Mouse (Mus musculus) forebrain, embryonic 15.5 days (tissue): Measurements from ENCODE around the gene Cmss1. TPM values are rescaled to one million over a fixed set of nuclear protein-coding genes. Genes with fewer than 3 reads are reported as not detected.

ENCODE experiments used
- ATAC-seq: fragments of 200-750 bp; cut with Nextera tagmentation; replicated peaks from 2 replicates; pipeline ENCODE4 v1.8.0; 2017; ENCODE audit warnings: mild to moderate bottlenecking, moderate TSS enrichment, moderate library complexity
- H3K27ac ChIP-seq: fragments of 300-500 bp; sonication (generic); replicated peaks from 2 replicates; pipeline ENCODE4 v1.5.1; 2015; ENCODE audit warnings: mild to moderate bottlenecking, inconsistent platforms
- H3K27me3 ChIP-seq: fragments of 300-500 bp; sonication (generic); 2 replicates; pipeline ENCODE4 v1.6.1; 2015; ENCODE audit warnings: inconsistent platforms
- H3K36me3 ChIP-seq: fragments of 300-500 bp; sonication (generic); 2 replicates; pipeline ENCODE4 v1.6.1; 2015; ENCODE audit warnings: mild to moderate bottlenecking, inconsistent platforms
- H3K4me1 ChIP-seq: fragments of 300-500 bp; sonication (generic); 2 replicates; pipeline ENCODE4 v1.6.1; 2015; ENCODE audit warnings: inconsistent platforms
- H3K4me2 ChIP-seq: fragments of 300-500 bp; sonication (generic); replicated peaks from 2 replicates; pipeline ENCODE4 v1.6.1; 2015; ENCODE audit warnings: mild to moderate bottlenecking, inconsistent platforms
- H3K4me3 ChIP-seq: fragments of 300-500 bp; sonication (generic); 2 replicates; pipeline ENCODE4 v1.5.1; 2015; ENCODE audit warnings: mild to moderate bottlenecking, inconsistent platforms
- H3K9ac ChIP-seq: fragments of 300-500 bp; sonication (generic); replicated peaks from 2 replicates; pipeline ENCODE4 v1.6.1; 2015; ENCODE audit warnings: mild to moderate bottlenecking, inconsistent platforms
- H3K9me3 ChIP-seq: fragments of 300-500 bp; sonication (generic); 2 replicates; pipeline ENCODE4 v1.6.1; 2016; ENCODE audit warnings: inconsistent platforms
- WGBS: fragments of 180-500 bp; shearing (Covaris S2); methylation state at CpG from one replicate; pipeline ENCODE4 v1.1.7; 2015; ENCODE audit warnings: mixed read lengths; 5-methylcytosine and 5-hydroxymethylcytosine counted together
- polyA plus RNA-seq: library from polyadenylated mRNA; unstranded; fragments of >200 nt; fragmentation: Nextera tagmentation; extraction: Ambion mirVana; gene quantifications from 2 replicates; pipeline ENCODE4 v1.2.1, GENCODE M21; 2015

Cmss1 gene
- polyA plus RNA-seq, 1 experiment from 2014 or later = 41.8 TPM

DNA sequence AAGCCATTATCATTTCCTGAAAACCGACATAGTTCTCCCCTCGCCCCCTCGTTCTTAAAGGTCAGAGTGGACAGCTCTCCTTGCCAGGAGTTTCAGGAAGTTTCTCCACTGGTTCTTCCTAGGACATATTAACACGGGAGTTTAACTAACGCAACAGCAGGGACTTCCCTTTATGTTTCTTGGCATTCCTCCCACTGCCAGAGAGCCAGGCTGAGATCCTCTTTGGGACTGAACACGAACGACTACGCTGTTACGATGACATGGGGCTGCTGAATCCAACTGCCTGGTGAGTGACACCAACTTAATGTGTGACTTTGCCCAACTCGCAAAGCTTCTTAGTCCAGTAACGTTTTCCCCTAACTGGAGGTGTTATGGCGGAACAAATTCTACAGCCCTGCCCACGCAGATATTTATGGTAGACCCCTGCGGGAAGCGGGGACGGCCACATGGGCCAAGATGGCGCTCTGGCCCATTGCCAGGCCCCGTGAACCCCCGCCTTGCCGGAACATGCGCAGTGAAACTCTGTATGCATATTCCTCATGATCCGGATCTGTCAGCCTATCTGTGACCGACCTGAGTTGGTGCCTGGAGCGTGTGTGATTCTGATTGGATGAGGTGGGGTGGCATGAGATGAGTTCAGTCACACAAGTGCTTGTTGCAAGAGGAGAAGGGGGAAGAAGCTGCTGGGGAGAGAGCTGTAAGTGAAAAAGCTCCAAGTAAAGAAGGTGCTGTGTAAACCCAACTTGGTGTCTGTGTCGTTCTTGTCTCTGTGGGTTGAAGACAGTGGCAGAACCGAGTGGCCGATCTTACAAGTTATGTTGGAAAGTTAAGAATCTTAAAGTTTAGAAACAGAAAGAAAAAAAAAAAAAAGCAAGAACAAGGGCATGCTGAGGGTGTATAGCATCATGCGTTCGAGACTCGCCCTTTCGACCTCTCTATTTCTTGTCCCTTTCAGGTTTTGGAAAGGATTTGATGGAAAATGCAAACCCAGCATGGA is 326.1 kb downstream of the Cmss1 start:
- Histone ChIP-seq H3K27me3 (no peaks in the 10 kb centered on the region), H3K27ac (no peak overlapping the region), H3K4me3 (no peak overlapping the region), H3K9ac (no peak overlapping the region), H3K9me3 (no peaks in the 10 kb centered on the region), H3K4me1 (no peaks in the 10 kb centered on the region), H3K4me2 (no peak overlapping the region), H3K36me3 (no peaks in the 10 kb centered on the region)
- whole genome bisulfite sequencing = 89% methylated on average over 31 of the region's 31 CpGs
- ATAC-seq = no peak

DNA sequence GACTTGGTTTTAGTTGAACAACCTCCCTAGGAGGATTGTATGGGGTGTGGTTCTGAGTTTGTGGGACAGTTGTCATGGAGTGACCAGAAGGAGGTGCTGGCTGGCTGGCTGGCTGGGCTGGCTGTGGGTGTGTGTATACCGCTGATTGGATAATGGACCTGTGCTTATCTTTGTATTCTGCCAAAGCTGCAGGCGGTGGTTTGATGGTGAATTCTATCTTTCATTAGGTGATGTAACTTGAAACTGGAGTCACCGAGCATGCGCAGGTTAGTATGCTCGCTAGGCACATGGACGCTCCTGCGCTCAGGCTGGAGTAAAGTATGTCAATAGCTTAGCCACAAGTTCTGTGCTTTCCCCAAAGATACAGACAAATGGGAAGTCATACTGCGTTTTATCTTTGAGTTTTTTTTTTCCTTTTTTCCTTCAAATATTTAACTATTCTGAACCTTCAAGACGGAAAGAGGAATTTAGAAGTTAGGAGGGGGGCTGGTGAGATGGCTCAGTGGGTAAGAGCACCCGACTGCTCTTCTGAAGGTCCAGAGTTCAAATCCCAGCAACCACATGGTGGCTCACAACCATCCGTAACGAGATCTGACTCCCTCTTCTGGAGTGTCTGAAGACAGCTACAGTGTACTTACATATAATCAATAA is 327.6 kb downstream of the Cmss1 start:
- Histone ChIP-seq H3K4me1 (no peaks in the 10 kb centered on the region), H3K4me3 (no peak overlapping the region), H3K27me3 (no peaks in the 10 kb centered on the region), H3K9ac (no peak overlapping the region), H3K36me3 (no peaks in the 10 kb centered on the region), H3K9me3 (no peaks in the 10 kb centered on the region), H3K4me2 (no peak overlapping the region), H3K27ac (no peak overlapping the region)
- ATAC-seq = no peak
- 92% methylated on average over 11 of the region's 12 CpGs for WGBS

DNA sequence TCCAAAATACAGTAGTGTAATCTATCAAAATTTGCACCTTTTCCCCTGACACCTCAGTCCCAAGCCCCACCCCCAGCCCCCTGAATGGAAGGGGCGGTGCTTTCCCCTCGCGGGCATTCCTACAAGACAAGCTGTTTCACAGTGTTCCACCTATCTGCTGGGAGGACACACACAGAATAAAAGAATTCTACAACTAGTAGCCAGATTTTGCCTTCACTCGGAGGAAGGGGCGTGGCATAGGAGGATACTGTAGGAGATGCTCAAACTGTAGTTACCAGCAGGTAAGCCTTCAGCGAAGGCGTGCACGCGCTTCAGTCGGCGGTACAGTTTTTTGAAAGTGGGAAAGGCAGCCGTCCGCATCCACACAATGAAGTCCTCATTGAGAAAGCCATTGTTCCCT is 336.9 kb downstream of the Cmss1 start:
- 90% methylated on average over 13 of the region's 13 CpGs for WGBS
- Histone ChIP-seq H3K4me2 (no peak overlapping the region), H3K27me3 (no peaks in the 10 kb centered on the region), H3K9ac (no peak overlapping the region), H3K27ac (no peak overlapping the region), H3K4me1 (peaks cover 2% of the 10 kb centered on the region; the same call in 1 of the 2 replicates), H3K36me3 (no peaks in the 10 kb centered on the region), H3K4me3 (no peak overlapping the region), H3K9me3 (no peaks in the 10 kb centered on the region)
- no peak for ATAC-seq

- Histone ChIP-seq H3K4me2 (no peak overlapping the region), H3K9ac (no peak overlapping the region), H3K9me3 (no peaks in the 10 kb centered on the region), H3K27me3 (no peaks in the 10 kb centered on the region), H3K4me3 (no peak overlapping the region), H3K4me1 (peaks cover 2% of the 10 kb centered on the region; the same call in 1 of the 2 replicates), H3K27ac (no peak overlapping the region), H3K36me3 (no peaks in the 10 kb centered on the region)
- WGBS = 83% methylated on average over 14 of the region's 14 CpGs
- ATAC-seq = peak; percentile 80; the same call in 1 of the 2 replicates
Measured at GRCm38 (mm10) chr16:57268058-57268841, 338.4 kb downstream of the Cmss1 start.

DNA sequence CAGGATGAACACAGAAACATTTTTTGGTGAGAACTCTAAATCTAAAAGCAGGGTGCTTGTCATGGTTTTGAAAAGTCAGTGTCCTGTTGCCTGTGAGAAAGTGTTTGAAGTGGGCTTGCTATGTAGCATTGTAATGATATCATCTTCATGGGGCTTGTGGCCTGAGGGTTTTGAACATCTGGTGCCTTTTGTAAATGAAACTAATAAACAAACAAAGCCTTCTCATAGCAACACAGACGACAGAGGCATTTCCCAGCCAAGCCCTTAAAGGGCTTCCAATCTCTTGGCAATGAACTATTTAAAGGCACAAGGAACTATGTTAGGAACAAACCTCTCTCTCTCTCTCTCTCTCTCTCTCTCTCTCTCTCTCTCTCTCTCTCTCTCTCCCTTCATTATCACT is 339.6 kb downstream of the Cmss1 start:
- Histone ChIP-seq H3K9ac (no peak overlapping the region), H3K27ac (no peak overlapping the region), H3K4me3 (no peak overlapping the region), H3K27me3 (no peaks in the 10 kb centered on the region), H3K4me1 (peaks cover 2% of the 10 kb centered on the region; the same call in 1 of the 2 replicates), H3K9me3 (no peaks in the 10 kb centered on the region), H3K4me2 (no peak overlapping the region), H3K36me3 (no peaks in the 10 kb centered on the region)
- 11% methylated on average over 1 of the region's 1 CpGs for WGBS
- no peak for ATAC-seq

- no peak for ATAC-seq
- no peaks in the 10 kb centered on the region for H3K4me1 ChIP-seq
Measured at GRCm38 (mm10) chr16:57260152-57260551, 346.5 kb downstream of the Cmss1 start.

GRCm38 (mm10) chr16:57259356-57260083 is 347.1 kb downstream of the Cmss1 start:
- Histone ChIP-seq H3K9ac (no peak overlapping the region), H3K4me1 (no peaks in the 10 kb centered on the region), H3K4me3 (no peak overlapping the region), H3K9me3 (no peaks in the 10 kb centered on the region), H3K36me3 (no peaks in the 10 kb centered on the region), H3K27ac (no peak overlapping the region), H3K4me2 (no peak overlapping the region), H3K27me3 (no peaks in the 10 kb centered on the region)
- 92% methylated on average over 13 of the region's 13 CpGs for WGBS
- no peak for ATAC-seq

More at GRCm38 (mm10) chr16:57260152-57260551, 346.5 kb downstream of the Cmss1 start:
- Histone ChIP-seq H3K4me2 (no peak overlapping the region), H3K36me3 (no peaks in the 10 kb centered on the region), H3K27ac (no peak overlapping the region), H3K4me3 (no peak overlapping the region), H3K9me3 (no peaks in the 10 kb centered on the region), H3K9ac (no peak overlapping the region), H3K27me3 (no peaks in the 10 kb centered on the region)
- WGBS = 89% methylated on average over 10 of the region's 10 CpGs

Other genes starting within 250 kb of the Cmss1 start
- gene Col8a1, start 147.9 kb upstream of the Cmss1 start, polyA plus RNA-seq = 1.1 and 6.0 TPM in 2 replicates